Mouse (Mus musculus) T-helper 1 cell (primary cell): ENCODE results near the gene Zfp385b.

Source experiments
- in situ Hi-C: fragments of 300-600 bp; cut with MboI, MseI; formaldehyde crosslinking; loops from one replicate; pipeline ENCODE4 v1.15.1; 2025; ENCODE audit warnings: high pct_unique_total_duplicates

Gene Zfp385b

DNA sequence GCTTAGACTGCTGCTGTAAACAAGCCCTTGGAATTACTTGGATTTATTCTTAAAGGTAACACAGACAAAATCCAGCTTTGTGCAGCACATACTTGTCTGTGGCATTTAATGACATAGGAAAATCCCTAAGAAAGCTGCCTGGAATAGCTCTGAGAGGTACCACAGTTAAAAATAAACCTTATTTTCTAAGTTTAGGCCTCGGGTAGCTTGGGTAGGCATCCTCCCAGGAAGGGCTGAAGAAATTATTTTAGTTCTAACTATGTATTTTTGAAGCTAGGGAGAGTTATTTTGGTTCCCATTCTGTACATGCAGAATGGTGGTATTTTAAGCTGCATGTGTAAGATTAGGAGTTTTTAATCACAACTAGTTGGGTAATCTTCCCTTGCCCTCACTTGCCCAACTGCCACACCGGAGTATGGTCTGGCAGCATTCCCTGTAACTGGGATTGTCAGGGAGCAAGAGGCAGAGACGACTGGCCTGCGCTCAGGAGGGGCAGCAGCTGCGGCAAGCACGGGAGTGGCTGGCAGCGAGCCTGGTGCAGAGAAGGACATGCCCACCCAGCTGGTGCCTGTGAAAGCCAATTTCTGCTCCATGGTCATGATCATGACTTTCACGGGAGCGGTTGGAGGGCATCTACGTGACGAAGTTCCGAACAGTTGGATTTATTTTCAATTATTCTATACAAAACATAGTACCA lies 230.1 kb downstream of the Zfp385b start:
- in situ Hi-C loops: loop anchor here (10.0 kb wide), 1 partner anchor 665 kb away; no protein-coding TSS in a partner anchor

DNA sequence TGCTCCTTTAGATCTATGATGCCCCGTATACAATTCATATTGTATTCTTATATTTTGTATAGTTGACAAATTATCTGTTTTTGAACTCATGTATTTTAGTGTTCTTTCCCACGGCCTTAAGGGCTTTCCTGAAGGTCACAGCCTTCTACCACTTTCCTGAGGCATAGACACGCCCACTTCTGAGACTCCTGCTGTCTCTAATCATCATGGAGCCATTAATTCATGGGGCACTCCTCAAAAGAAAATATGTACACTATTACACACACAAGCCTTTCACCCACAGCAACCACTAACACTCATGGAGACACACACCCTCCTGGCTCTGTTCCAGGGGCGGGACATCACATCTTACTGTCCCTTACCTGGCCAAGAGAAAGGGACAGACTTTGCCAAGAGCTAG lies 232.1 kb downstream of the Zfp385b start:
- in situ Hi-C loops: loop anchor here (10.0 kb wide), 1 partner anchor 663 kb away; no protein-coding TSS in a partner anchor

DNA sequence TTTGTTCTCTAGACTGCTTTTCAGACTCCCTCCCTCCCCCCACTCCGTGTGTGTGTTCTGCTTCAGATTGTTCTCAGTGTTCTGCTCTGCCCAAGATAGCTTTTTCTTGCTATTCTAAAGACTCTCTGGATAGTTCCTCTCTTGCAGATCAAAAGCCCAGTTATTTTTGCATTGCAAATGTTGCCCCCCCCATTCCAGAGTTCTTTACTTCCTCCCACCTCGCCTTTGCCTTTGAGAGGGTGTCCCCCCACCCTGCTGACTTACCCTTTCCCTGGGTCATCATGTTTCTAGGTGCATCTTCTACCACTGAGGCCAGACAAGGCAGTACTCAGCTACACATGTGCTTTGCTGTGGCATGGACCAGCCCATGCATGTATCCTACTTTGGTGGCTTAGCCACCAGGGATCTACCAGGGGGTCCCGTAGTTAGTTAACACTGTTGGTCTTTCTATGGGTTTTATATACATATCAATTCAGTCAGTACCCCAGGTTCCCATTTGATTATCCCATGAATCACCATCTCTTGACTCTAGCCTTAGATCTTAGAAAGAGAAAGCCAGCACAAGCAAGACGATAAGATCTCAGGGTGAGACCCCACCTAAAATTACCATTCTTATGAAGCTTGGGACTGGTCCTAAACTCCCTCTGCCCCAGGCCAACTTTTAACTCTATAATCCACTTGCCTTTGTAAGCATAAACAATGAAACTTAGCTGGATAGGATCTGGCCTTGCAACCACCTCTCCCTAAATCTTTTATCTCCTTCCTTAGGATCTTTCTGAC lies 232.7 kb downstream of the Zfp385b start:
- in situ Hi-C loops: loop anchor here (10.0 kb wide), 1 partner anchor 662 kb away; no protein-coding TSS in a partner anchor

DNA sequence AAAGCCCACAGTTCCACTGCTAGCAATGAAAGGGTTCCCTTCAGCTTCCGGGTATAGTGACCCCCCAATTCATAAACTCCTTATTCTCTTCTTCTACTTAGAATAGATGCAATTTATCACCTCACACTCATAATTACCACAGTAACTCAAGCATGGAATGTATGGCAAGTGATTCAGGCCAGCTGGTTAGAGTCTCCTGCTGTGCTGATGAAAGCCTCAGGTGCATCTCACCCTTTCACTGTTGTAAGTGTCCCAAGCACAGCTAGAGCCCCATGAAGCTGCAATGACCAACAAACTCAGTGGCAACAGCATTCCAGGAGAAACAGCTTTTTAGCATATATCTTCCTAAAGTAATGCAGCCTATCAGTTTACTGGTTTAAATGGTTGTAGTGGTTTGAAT lies 235.9 kb downstream of the Zfp385b start:
- in situ Hi-C loops: loop anchor here (10.0 kb wide), 1 partner anchor 659 kb away; no protein-coding TSS in a partner anchor

DNA sequence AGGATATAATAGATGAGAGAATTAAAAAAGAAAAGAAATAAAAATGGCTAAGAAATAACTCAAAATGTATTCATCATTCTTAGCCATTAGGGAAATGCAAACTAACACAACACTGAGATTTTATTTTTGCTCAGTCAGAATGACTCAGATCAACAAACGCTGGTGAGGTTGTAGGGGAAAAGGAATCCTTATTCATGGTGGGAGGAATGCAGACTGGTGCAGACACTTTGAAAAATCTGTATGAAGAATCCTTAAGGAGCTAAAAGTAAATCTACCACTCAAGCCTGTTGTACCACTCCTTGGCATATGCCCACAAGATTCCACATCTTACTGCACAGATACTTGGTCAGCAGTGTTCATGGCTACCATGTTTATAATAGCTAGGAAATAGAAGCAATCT lies 242.9 kb downstream of the Zfp385b start:
- in situ Hi-C loops: loop anchor here (10.0 kb wide), 1 partner anchor 952 kb away; no protein-coding TSS in a partner anchor

DNA sequence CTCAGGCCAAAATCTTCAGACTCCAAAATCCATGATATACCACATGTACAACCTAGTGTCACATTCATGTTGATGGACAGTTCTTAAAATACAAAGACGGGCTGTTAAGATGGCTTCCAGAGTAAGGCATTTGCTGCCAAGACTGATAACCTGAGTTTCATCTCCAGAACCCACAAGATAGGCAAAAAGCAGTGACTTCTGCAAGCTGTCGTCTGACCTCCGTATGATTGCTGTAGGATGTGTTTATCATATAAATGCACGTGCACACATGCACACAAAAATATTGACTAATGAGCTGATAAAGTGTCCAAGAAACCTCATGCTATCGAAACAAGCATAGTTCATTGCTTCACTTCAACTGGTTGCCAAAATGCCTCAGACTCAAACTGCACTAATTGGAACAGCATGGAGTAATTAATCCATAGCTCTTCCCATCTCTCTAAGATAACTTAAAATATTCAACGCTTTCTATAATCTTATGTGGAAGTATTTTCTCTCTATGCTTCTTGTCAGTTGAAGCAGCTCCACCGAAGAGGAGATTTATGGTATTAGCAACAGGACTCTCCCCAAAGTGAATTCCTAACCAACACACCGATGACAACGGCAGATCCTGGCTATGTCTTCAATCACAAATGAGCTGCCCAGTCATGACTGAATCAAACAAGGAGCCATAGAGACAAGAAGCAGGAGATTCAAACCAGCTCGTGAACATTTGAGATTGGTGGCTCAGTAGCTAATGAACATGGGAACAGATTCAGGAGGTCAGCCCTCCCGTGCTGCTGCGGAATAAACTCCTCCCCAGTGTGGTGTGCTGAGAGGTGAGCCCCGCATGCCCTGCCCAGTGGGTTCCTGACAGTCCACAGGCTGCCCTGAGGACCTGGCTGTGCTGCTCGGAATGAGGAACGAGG lies 251.7 kb downstream of the Zfp385b start:
- in situ Hi-C loops: no loop called here

DNA sequence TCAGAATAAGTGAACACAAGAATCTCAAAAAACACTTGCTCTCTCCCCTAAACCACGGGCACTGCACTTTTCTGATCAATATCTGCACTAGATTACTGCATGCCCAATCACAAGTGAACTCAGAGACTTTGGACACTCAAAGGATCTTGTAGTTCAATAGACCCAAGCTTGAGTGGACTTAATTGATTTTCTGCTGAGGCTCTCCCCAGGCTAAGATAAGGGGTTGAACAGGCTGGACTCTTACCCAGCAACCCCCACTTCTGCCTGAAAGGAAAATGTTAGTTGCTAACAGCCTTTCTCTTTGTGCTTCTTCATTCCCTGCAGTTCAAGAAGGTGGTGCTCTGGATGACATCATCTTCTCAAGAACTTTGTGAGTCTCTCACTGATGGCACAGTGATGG lies 255.7 kb downstream of the Zfp385b start:
- in situ Hi-C loops: no loop called here

DNA sequence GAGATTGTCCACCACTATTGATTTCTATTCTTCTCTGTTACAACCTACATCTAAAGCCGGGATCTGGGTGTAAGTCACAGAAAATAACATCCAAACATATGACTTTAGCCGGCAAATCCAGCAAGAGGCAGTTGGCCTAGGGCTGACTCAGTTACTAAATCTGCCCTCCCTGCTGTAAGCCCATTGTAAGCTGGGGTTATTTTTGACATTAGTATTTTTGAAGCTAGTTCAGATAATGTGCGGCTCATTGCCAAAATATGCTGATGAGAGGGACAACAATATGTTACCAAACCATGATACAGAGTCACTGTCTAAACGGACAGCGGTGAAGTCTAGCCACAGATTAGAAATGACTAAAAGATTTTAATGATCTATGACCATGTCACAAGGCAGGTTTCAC lies 257.5 kb downstream of the Zfp385b start:
- in situ Hi-C loops: no loop called here

DNA sequence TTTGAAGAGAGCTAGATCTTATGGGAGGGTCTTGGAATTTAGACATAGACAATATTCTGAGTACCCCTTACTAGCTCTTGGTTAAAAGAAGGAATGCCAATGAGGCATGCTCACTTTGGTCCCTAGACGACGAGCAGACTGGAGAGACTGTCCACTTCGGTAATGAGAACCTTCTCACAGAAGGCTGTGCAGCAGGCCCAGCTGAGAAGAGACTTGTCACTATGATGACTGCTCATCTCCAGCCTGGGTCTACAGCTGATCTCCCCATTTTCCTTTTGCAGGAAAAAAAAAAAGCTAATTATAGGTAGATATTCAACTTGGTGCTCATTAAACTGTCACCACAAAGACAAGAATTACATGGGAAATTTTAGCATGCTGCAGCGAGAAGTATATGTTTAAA lies 262.5 kb downstream of the Zfp385b start:
- in situ Hi-C loops: no loop called here

DNA sequence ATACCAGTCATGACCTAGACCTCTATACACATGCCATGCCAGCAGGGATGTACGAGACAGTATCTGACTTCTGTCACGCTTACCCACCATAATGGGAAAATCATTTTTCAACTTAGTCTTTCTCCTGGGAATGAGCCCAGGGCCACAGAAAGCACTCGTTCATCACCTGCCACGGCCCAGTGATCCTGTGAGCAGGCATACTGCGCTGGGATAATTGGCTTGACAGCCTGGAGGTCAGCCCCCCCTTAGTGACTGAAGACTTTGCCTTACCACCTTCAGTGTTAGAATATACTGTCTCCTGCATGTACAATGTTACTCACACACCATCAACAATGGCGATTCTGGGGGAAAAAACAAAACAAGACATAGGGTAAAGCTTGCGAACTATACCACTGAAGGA lies 263.5 kb downstream of the Zfp385b start:
- in situ Hi-C loops: no loop called here

DNA sequence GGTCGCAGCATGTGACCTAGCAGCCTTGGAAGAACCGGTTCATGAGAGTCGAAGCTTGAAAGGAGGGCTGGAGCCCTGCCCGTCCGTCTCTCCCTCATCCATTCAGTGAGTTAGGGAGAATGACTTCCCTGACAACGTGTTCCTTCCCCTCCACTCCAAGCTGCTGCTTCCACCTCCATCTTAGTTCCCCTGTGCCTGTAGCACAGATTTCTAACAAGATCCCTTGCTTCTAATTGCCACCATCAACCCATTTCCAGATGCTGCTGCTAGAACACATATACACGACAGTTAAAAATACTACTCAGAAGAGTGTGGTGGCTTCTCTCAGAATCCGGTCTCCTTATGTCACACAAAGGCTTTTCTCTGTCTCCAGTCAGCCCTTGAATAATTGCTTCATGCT lies 266.8 kb downstream of the Zfp385b start:
- in situ Hi-C loops: no loop called here

DNA sequence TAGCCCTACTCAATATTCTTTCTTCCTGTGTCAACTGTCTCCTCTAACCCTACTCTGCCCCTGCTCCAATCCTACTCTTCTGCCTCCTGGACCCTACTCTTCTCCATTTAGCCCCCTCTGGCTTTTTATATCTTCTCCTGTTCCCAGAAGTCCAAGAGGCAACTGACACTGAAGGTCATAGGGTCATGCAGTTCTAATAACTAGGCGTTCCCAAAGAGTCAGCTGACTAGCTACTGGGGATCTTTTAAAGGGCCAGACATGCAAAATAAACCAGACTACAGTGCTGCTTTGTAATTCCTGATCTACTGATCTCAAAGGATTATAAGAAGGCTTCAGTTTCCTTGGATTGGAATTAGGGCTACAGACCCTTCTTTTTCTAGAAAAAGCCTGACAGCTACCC lies 276.1 kb downstream of the Zfp385b start:
- in situ Hi-C loops: loop anchor here (25.0 kb wide), 1 partner anchor 444 kb away; no protein-coding TSS in a partner anchor

DNA sequence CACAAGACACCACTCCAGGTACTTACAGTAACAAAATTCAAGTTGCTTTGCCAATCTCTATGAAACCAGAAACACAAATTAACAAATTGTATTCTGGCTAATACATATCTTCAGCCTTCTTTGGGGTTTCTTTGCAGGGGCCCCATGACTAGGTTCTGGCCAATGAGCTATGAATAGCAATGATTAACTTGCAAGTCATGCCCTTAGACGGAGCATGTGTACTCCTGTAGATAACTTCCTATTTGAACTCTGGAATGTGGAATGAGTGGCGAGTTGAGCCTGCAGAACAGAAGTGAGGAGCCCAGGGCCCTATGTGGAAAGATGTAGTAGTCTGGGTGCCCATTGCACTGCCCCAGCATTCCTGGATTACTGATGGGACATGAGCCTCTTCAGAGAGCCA lies 276.8 kb downstream of the Zfp385b start:
- in situ Hi-C loops: loop anchor here (25.0 kb wide), 1 partner anchor 445 kb away; no protein-coding TSS in a partner anchor

DNA sequence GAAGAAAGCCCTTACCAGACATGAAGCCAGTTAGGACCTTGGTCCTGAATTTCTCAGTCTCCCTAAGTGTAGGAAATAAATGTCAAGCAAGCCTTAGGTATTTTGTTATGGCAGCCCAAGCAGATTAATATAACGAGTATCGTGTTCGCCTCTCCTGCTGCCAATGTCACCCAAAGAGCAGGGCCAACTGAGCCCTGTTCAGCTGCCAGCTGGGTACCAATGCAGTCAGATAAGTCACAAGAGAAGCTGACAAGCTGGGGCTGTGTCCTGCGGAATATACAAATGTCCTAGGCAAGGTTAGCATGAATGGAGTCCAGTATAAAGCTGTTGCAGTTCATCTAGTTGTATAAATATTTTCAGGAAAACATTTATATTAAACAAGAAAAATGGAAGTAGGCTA lies 277.8 kb downstream of the Zfp385b start:
- in situ Hi-C loops: loop anchor here (25.0 kb wide), 1 partner anchor 446 kb away; no protein-coding TSS in a partner anchor

DNA sequence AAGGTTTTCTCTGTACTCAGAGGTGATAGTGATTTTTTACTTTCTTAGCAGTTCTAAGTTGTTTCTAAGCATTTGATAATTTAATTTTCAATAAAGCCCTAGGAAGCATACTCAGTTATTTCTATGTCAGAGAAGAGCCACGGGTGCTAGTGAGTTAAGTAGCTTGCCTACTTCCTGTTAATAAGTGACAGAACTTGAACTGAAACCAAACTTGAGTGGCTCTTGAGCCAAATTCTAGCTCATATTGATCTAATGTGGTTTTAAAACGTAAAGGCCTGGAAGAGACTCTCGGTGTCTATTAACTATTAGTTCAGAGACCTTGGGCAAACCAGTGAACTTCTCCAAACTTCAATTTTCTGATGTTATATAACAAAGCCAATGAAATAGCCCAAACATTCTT lies 278.6 kb downstream of the Zfp385b start:
- in situ Hi-C loops: loop anchor here (25.0 kb wide), 1 partner anchor 446 kb away; no protein-coding TSS in a partner anchor

DNA sequence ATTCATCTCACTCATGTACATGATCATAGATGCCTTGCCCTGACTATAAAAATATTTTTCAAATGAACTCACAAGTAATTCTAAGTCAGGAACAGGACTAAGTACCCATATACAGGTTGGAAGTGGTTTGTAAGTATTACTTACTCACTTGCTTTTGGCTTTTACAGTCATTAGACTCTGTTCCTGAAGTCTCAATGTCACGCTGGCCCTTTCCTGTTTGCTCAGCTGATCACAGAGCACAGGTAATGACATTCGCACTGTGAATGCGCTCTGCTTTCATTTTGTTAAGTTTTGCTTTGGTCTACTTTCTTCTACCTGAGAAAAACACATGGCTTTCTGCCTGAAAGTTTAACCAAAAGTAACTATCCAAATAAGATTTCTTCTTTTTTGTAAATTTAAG lies 282.9 kb downstream of the Zfp385b start:
- in situ Hi-C loops: loop anchor here (25.0 kb wide), 1 partner anchor 451 kb away; no protein-coding TSS in a partner anchor

DNA sequence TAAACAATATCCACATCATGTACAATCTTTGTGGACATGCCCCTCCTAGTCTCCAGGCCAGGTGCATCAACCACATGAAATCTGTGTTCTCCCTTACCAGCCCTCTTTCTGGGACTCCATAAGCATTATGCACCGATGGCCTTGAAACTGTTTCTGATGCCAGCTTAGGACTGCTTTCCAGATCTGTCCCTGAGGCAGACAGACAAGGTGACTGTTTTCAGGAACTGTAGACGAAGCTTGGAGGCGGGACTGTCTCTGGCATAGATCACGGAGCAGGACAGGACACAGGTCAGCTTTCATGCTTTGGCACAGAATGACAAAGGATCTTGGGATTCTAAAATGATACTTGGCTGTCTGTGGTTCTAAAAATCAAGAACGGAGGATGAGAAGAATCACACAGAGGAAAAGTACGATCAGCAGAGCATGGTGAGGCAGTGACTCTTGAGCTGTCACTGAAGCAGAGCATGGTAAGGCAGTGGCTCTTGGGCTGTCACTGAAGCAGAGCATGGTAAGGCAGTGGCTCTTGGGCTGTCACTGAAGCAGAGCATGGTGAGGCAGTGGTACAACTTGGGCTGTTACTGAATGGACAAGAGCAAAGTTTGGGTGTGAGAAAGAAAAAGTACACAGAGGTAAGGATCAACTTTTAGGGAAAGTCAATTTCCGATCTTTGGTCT lies 291.2 kb downstream of the Zfp385b start:
- in situ Hi-C loops: loop anchor here (25.0 kb wide), 1 partner anchor 459 kb away; no protein-coding TSS in a partner anchor

DNA sequence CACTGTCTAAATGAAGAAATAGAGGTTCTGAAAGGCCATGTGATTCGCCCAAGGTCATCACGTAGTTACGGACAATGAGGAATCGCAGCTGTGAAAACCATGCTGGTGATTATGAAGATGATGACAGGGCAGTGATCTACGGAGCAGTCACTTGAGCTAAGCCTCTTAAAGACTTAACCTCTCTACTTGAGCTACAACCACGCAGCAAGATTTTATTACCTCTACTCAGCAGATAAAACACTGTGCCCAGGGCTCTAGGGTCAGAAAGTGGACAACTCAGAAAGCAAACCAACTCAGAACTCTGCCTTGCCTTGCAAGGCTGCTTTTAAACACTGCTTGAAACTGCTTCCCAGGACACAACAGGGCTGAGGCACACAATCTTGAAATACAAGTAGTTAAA lies 291.8 kb downstream of the Zfp385b start:
- in situ Hi-C loops: loop anchor here (25.0 kb wide), 1 partner anchor 460 kb away; no protein-coding TSS in a partner anchor

DNA sequence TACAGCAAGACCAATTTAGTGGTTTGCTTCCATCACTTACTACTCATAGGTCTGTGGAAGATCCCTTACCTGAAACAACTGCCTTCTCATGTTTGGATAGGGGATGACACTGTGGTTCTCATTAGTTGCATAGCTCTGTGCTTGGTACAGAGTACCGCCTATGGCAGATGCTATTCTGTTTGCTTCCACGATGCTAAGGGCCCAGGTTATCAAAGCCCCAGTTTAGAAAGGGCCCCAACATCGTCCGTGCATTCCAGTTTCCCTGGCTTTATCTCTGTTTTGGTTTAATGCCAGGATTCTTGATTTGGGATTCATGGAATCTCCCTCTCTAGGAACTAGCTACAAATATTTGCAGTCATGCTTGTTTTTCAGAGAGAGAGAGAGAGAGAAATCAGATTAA lies 292.6 kb downstream of the Zfp385b start:
- in situ Hi-C loops: loop anchor here (25.0 kb wide), 1 partner anchor 460 kb away; no protein-coding TSS in a partner anchor

DNA sequence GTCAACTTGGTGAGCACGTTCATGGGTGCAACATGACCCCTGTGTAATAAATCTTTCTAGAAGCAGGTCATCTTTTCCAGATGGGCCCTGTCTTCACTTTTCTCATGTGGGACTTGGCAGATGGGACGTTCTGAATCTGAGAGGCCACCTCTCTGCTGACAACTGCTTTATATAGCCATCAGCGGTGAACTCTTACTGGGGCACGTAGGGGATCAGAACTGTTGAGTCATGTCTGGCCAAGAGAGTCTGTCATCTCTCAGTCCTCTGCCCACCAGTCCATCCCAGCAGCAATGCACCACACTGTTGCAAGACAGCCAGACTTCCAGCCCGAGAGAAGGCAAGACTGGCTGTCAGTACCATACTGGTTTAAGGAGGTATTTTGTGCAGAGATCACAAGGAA lies 293.1 kb downstream of the Zfp385b start:
- in situ Hi-C loops: loop anchor here (25.0 kb wide), 1 partner anchor 461 kb away; no protein-coding TSS in a partner anchor

DNA sequence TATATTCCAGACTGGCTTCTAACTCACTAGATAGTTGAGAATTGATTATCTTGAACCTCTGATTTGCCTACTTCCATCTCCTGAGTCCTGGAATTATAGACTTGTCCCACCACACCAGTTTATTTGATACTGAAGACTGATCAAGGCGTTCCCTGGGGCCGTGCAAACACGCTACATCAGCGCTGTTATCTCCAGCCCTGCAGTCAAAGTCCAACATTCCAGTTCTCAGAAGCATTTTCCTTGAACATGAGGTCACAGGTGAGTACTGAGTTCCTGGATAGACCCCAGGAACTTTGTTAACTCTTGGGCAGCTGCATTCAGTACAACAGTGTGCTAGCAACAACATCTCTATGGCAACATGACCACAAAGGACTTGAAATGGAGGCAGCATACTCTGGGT lies 297.2 kb downstream of the Zfp385b start:
- in situ Hi-C loops: no loop called here
